Mouse (Mus musculus) forebrain, embryonic 16.5 days (tissue): ENCODE measurements at regions not wholly inside any gene's neighbourhood (a gene's known extent, or its start where the extent isn't known, plus 50 kb on each side); places are given as distances from the start of the nearest gene placed in this dataset.

Source experiments
- ATAC-seq: fragments of 200-750 bp; cut with Nextera tagmentation; 2 replicates; pipeline ENCODE4 v1.8.0; 2017; ENCODE audit warnings: mild to moderate bottlenecking, moderate library complexity
- H3K27ac ChIP-seq: fragments of 300-500 bp; sonication (generic); 2 replicates; pipeline ENCODE4 v1.5.1; 2014; ENCODE audit warnings: low read length, control low read depth
- H3K27me3 ChIP-seq: fragments of 300-500 bp; sonication (generic); replicated peaks from 2 replicates; pipeline ENCODE4 v1.6.1; 2014; ENCODE audit warnings: low read length; ENCODE audit not compliant: control insufficient read depth, insufficient read depth
- H3K36me3 ChIP-seq: fragments of 300-500 bp; sonication (generic); 2 replicates; pipeline ENCODE4 v1.6.1; 2014; ENCODE audit not compliant: control insufficient read depth, insufficient read depth
- H3K4me1 ChIP-seq: fragments of 300-500 bp; sonication (generic); replicated peaks from 2 replicates; pipeline ENCODE4 v1.6.1; 2014; ENCODE audit warnings: low read length; ENCODE audit not compliant: control insufficient read depth, insufficient read depth
- H3K4me2 ChIP-seq: fragments of 300-500 bp; sonication (generic); 2 replicates; pipeline ENCODE4 v1.6.1; 2014; ENCODE audit warnings: mild to moderate bottlenecking, low read length, control low read depth
- H3K4me3 ChIP-seq: fragments of 300-500 bp; sonication (generic); replicated peaks from 2 replicates; pipeline ENCODE4 v1.5.1; 2014; ENCODE audit warnings: mild to moderate bottlenecking, low read length, control low read depth
- H3K9ac ChIP-seq: fragments of 300-500 bp; sonication (generic); replicated peaks from 2 replicates; pipeline ENCODE4 v1.6.1; 2014; ENCODE audit warnings: low read depth, low read length, control low read depth
- H3K9me3 ChIP-seq: fragments of 300-500 bp; sonication (generic); 2 replicates; pipeline ENCODE4 v1.6.1; 2016; ENCODE audit warnings: low read length; ENCODE audit not compliant: control insufficient read depth
- WGBS: fragments of 180-500 bp; shearing (Covaris S2); extraction: QIAGEN DNeasy Blood & Tissue Kit; methylation state at CpG from one replicate; pipeline ENCODE4 v1.1.7; 2014; 5-methylcytosine and 5-hydroxymethylcytosine counted together

GRCm38 (mm10) chr1:51616091-51616490 lies 137.9 kb upstream of the Nabp1 start:
- Histone ChIP-seq H3K9ac (no peak overlapping the region), H3K4me2 (no peak overlapping the region), H3K36me3 (no peaks in the 10 kb centered on the region), H3K9me3 (no peaks in the 10 kb centered on the region), H3K27ac (no peak overlapping the region), H3K4me1 (peaks cover 21% of the 10 kb centered on the region), H3K27me3 (no peaks in the 10 kb centered on the region), H3K4me3 (no peak overlapping the region)
- 70% methylated on average over 1 of the region's 1 CpGs for whole genome bisulfite sequencing
- no peak for ATAC-seq

DNA sequence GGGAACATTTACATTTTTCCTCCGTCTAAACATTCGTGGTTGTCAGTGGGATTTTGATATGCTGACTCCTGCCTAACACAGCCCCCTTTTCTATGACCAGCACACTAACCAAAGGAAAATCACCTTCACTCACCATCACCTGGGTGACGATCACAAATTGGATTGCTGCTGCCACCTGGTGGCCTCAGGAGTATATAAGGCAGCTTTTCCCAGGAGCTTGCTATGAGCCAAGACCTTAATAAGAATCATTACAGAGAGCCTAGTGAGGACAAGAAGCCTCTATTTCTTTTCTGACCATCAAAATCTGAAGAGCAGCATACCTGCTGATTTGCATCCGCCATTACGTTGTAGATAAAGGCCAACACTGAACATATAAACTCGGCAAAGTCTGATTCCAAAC lies 137.3 kb upstream of the Nabp1 start:
- Histone ChIP-seq H3K4me3 (no peak overlapping the region), H3K4me2 (no peak overlapping the region), H3K27ac (no peak overlapping the region), H3K9me3 (no peaks in the 10 kb centered on the region), H3K4me1 (peaks cover 21% of the 10 kb centered on the region), H3K36me3 (no peaks in the 10 kb centered on the region), H3K9ac (no peak overlapping the region), H3K27me3 (no peaks in the 10 kb centered on the region)
- 25% methylated on average over 6 of the region's 6 CpGs for WGBS
- ATAC-seq, result peak; percentile 49

GRCm38 (mm10) chr1:51614700-51615099 lies 136.5 kb upstream of the Nabp1 start:
- H3K36me3 ChIP-seq, result no peaks in the 10 kb centered on the region
- no peak overlapping the region for H3K4me3 ChIP-seq
- ATAC-seq, result no peak
- H3K27ac ChIP-seq, result no peak overlapping the region
- no peaks in the 10 kb centered on the region for H3K9me3 ChIP-seq
- no peak overlapping the region for H3K4me2 ChIP-seq
- H3K4me1 ChIP-seq, result peaks cover 21% of the 10 kb centered on the region
- no peak overlapping the region for H3K9ac ChIP-seq
- H3K27me3 ChIP-seq, result no peaks in the 10 kb centered on the region

DNA sequence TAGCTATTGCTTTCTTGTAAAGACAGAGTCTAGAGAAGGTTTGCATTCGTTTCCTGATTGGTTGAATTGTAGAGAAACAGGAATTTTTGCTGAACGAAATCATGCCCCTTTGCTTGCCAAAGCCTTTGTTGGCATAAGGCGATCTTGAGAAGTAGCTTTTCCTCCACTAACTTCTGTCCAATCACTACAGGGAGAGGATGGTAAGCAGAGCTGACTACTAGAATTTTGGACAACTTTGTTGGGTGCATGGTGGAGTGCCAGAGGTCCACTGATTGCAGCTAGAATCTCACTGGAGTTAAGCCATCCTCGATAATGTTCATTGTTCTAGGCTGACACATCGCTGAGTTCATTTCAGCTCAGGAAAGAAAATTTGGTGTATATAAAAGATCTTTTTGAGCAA lies 131.1 kb upstream of the Nabp1 start:
- no peak overlapping the region for H3K4me2 ChIP-seq
- ATAC-seq, result no peak
- H3K4me3 ChIP-seq, result no peak overlapping the region
- H3K4me1 ChIP-seq, result peaks cover 13% of the 10 kb centered on the region
- no peaks in the 10 kb centered on the region for H3K9me3 ChIP-seq
- no peaks in the 10 kb centered on the region for H3K36me3 ChIP-seq
- 63% methylated on average over 5 of the region's 5 CpGs for WGBS
- H3K9ac ChIP-seq, result no peak overlapping the region
- no peak overlapping the region for H3K27ac ChIP-seq
- H3K27me3 ChIP-seq, result no peaks in the 10 kb centered on the region

DNA sequence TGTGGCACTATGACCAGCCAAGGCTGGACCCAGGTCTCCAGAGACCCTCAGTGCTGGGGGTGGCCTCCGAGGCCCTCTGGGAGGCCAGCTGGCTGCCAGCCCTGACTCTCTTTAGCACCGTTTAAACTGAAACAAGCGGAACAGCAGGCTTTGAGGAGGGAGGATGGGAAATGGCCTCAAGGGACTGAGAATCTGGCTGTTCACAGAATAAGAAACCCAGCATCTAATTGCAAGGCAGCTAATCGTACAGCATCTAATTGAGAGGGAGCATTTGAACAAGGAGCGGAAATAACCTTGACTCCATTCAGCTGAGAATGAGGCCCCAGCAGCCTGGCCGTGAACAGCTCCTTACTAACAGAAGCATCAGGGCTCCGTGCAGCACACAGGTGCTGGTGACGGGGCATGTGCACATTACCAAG lies 129.2 kb upstream of the Nabp1 start:
- 7% methylated on average over 8 of the region's 8 CpGs for WGBS
- peak overlapping the region; percentile 62 for H3K27ac ChIP-seq
- ATAC-seq, result peak; percentile 94

GRCm38 (mm10) chr1:51602071-51602470 lies 123.8 kb upstream of the Nabp1 start:
- 88% methylated on average over 6 of the region's 6 CpGs for WGBS
- H3K27ac ChIP-seq, result no peak overlapping the region
- no peak overlapping the region for H3K4me3 ChIP-seq
- no peak overlapping the region for H3K4me2 ChIP-seq
- H3K9me3 ChIP-seq, result no peaks in the 10 kb centered on the region
- H3K9ac ChIP-seq, result no peak overlapping the region
- ATAC-seq, result no peak
- no peaks in the 10 kb centered on the region for H3K4me1 ChIP-seq
- H3K27me3 ChIP-seq, result no peaks in the 10 kb centered on the region
- H3K36me3 ChIP-seq, result no peaks in the 10 kb centered on the region

More for the DNA sequence above, 129.2 kb upstream of the Nabp1 start:
- no peaks in the 10 kb centered on the region for H3K9me3 ChIP-seq
- H3K4me3 ChIP-seq, result no peak overlapping the region
- no peaks in the 10 kb centered on the region for H3K27me3 ChIP-seq
- no peak overlapping the region for H3K9ac ChIP-seq
- H3K4me1 ChIP-seq, result peaks cover 13% of the 10 kb centered on the region
- H3K36me3 ChIP-seq, result no peaks in the 10 kb centered on the region
- H3K4me2 ChIP-seq, result peak overlapping the region; percentile 32

DNA sequence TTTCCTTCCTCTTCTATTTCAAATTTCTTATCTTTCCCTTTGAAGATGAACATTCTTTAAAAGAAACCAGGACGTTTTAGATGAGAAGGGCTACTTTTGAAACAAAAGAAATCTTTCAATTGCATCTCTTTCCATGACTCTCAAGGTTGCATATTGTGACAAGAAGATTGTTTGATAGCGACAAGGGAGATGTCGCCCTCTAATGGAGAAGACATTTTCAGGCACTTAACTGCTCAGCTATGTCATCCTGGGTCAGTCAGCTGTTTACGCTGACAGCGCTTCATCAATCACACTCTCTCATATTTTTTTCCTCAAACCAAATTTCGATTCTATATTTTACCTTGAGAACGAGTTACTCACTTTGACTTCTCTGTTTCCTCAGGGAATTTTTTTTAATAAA lies 122.2 kb upstream of the Nabp1 start:
- no peak overlapping the region for H3K4me2 ChIP-seq
- WGBS, result 32% methylated on average over 7 of the region's 7 CpGs
- H3K27me3 ChIP-seq, result no peaks in the 10 kb centered on the region
- H3K9me3 ChIP-seq, result no peaks in the 10 kb centered on the region
- H3K36me3 ChIP-seq, result no peaks in the 10 kb centered on the region
- H3K4me1 ChIP-seq, result no peaks in the 10 kb centered on the region
- H3K4me3 ChIP-seq, result no peak overlapping the region
- H3K9ac ChIP-seq, result no peak overlapping the region
- H3K27ac ChIP-seq, result no peak overlapping the region
- ATAC-seq, result no peak

DNA sequence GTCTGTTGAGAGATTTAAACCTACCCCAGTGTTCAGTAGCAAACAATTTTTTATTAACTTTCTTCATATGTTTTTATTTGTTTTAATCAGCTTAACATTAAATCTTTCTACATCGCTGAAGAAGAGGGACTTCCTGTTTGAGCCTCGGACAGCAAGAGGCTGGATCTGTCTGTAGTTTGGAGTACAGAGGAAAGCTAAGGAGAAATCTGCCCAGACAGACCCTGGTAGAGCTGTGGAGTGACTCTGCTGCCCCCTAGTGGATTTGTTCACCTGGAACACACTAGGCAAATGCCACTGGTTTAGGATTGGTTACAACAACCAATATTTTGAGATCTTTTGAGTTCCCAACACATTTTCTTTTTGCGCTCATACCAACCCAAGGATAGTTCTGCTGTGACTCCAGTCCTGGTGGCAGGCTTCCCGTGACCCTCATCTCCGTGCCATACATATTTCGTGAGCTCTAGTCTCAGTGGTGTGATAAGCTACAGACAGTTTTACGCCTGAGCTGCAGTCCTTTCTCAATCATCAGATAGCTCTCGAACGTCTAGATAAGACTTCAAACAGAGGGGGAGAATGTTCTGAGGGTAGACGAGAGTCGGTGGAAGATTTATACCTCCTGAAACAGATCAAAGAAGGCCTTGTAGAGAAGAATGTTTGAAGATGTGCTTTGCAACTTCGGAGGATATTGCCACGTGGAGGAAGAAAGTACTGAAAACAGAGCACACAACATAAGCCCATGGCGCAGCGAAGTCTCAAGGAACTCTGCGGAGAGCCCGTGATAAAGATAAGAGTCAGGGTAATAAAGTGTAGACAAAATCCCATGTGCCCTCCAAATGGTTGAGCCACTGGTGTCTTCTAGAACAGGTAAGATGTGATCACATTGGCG lies 119.0 kb upstream of the Nabp1 start:
- no peak overlapping the region for H3K4me3 ChIP-seq
- ATAC-seq, result peak; percentile 96
- no peak overlapping the region for H3K4me2 ChIP-seq

DNA sequence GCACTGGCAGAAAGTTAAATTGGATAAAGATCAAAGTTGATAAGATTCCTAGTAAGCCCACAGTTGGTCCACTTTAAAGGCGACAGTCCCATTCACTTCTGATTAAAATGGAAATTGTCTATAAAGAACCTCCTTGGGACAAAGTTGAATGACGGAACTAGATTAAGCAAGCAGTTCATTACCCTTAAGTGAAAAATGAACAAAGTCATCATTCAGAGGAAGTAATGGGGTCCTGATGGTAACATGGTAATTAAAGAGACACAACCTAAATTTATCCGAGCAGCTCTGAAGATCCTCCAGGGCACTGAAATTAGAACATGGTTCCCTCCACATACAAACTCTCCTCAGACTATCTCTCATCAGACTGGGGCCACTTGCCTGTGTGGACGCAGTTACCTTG lies 116.4 kb upstream of the Nabp1 start:
- no peaks in the 10 kb centered on the region for H3K36me3 ChIP-seq
- peaks cover 8% of the 10 kb centered on the region; the same call in 1 of the 2 replicates for H3K4me1 ChIP-seq
- no peak overlapping the region for H3K4me3 ChIP-seq
- H3K27me3 ChIP-seq, result no peaks in the 10 kb centered on the region
- no peak for ATAC-seq
- H3K27ac ChIP-seq, result no peak overlapping the region
- 69% methylated on average over 4 of the region's 4 CpGs for WGBS
- no peak overlapping the region for H3K9ac ChIP-seq
- H3K9me3 ChIP-seq, result no peaks in the 10 kb centered on the region
- H3K4me2 ChIP-seq, result no peak overlapping the region

More for the DNA sequence above, 119.0 kb upstream of the Nabp1 start:
- 56% methylated on average over 18 of the region's 18 CpGs for WGBS
- no peaks in the 10 kb centered on the region for H3K4me1 ChIP-seq
- no peaks in the 10 kb centered on the region for H3K27me3 ChIP-seq
- H3K27ac ChIP-seq, result no peak overlapping the region
- no peak overlapping the region for H3K9ac ChIP-seq
- no peaks in the 10 kb centered on the region for H3K9me3 ChIP-seq
- H3K36me3 ChIP-seq, result no peaks in the 10 kb centered on the region
